Mouse (Mus musculus) cortical plate, adult 2 months (tissue): ENCODE results near the gene 1700013H16Rik. TPM values are rescaled to one million over a fixed set of nuclear protein-coding genes. Genes with fewer than 3 reads are reported as not detected.
"Not testable (repeated sequence)": the region's sequence is repeated elsewhere in the genome, so short reads cannot be mapped to it uniquely, and the experiment has no call there.

Experiments used
- H3K27ac ChIP-seq: fragments of 200-500 bp; 2 replicates; pipeline ENCODE4 v1.5.1; 2012; ENCODE audit warnings: low read length, control low read depth, inconsistent platforms; ENCODE audit not compliant: insufficient read depth
- H3K4me1 ChIP-seq: fragments of 200-500 bp; 2 replicates; pipeline ENCODE4 v1.6.1; 2011; ENCODE audit warnings: low read length; ENCODE audit not compliant: control insufficient read depth, insufficient read depth
- H3K4me3 ChIP-seq: fragments of 200-500 bp; 2 replicates; pipeline ENCODE4 v1.5.1; 2011; ENCODE audit warnings: mild to moderate bottlenecking, low read length, control low read depth; ENCODE audit not compliant: insufficient read depth
- CTCF ChIP-seq: fragments of 200-500 bp; IDR thresholded peaks from 2 replicates; pipeline ENCODE4 v1.5.1; 2011; ENCODE audit warnings: mild to moderate bottlenecking, control low read depth, low read length; ENCODE audit not compliant: insufficient read depth; ENCODE audit errors: extremely low read depth
- POLR2A ChIP-seq: fragments of 200-500 bp; IDR thresholded peaks from 2 replicates; pipeline ENCODE4 v1.6.1; 2011; ENCODE audit warnings: mild to moderate bottlenecking, low read length, control low read depth; ENCODE audit not compliant: insufficient read depth; ENCODE audit errors: extremely low read depth
- polyA plus RNA-seq: library from polyadenylated mRNA; depleted of rRNA; stranded (reverse); fragments of >200 nt; gene quantifications from 2 replicates; pipeline ENCODE4 v1.2.3, GENCODE M21; 2012; rRNA removed

The 1700013H16Rik gene
- not detected in 2 replicates for polyA plus RNA-seq

- no peak for TF ChIP-seq CTCF
- H3K27ac ChIP-seq, result no peak within 1 kb of the TSS
- no peaks in the 10 kb centered on the region for H3K4me1 ChIP-seq
- no peak within 1 kb of the TSS for H3K4me3 ChIP-seq
These were observed at the start of gene 1700013H16Rik for GRCm38 (mm10) chrX:53757736-53758135. TSS of gene 1700013H16Rik (minus strand) at chrX:53757831.

DNA sequence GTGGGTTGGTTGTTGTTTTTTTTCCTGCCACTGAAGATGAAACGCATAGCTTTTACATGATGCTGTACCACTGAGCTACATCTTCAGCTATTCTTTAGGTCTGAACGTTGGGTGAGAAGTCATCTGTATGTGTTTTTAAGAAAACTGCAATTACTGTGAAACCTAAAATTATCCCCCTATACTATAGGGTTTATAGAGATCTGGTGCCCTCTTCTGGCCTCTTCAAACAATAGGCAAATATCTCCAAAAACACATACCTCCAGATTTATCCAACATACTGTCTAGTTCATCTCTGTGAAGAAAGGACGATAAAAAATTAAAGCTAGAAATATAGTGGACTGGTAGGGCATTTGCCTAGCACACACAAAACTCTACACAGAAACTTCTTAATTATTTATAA is 41.4 kb upstream of the 1700013H16Rik start:
- no peak overlapping the region for H3K27ac ChIP-seq
- no peaks in the 10 kb centered on the region for H3K4me1 ChIP-seq
- TF ChIP-seq POLR2A (no peak), CTCF (no peak)
- no peak overlapping the region for H3K4me3 ChIP-seq

- H3K4me1 ChIP-seq, H3K27ac ChIP-seq, H3K4me3 ChIP-seq: not testable (repeated sequence)
These were observed 39.9 kb upstream of the 1700013H16Rik start, which contains the start of gene Xlr for GRCm38 (mm10) chrX:53797519-53797918. TSS of gene Xlr (minus strand) at chrX:53797706.

- Histone ChIP-seq H3K27ac (no peak within 1 kb of the TSS), H3K4me1 (no peaks in the 10 kb centered on the region), H3K4me3 (no peak within 1 kb of the TSS)
- TF ChIP-seq POLR2A, result no peak
- no peak for TF ChIP-seq CTCF
These were observed 18.6 kb upstream of the 1700013H16Rik start, which contains the start of gene Zfp36l3 for GRCm38 (mm10) chrX:53776276-53776675. TSS of gene Zfp36l3 (minus strand) at chrX:53776394.

GRCm38 (mm10) chrX:53752851-53753250 is 4.8 kb downstream of the 1700013H16Rik start:
- Histone ChIP-seq H3K4me1 (no peaks in the 10 kb centered on the region), H3K4me3 (no peak overlapping the region), H3K27ac (no peak overlapping the region)
- no peak for TF ChIP-seq POLR2A
- TF ChIP-seq CTCF, result no peak

- Histone ChIP-seq H3K4me3 (no peak overlapping the region), H3K4me1 (no peaks in the 10 kb centered on the region), H3K27ac (no peak overlapping the region)
- TF ChIP-seq POLR2A (no peak), CTCF (no peak)
These were observed 28.7 kb downstream of the 1700013H16Rik start for GRCm38 (mm10) chrX:53728967-53729366.

DNA sequence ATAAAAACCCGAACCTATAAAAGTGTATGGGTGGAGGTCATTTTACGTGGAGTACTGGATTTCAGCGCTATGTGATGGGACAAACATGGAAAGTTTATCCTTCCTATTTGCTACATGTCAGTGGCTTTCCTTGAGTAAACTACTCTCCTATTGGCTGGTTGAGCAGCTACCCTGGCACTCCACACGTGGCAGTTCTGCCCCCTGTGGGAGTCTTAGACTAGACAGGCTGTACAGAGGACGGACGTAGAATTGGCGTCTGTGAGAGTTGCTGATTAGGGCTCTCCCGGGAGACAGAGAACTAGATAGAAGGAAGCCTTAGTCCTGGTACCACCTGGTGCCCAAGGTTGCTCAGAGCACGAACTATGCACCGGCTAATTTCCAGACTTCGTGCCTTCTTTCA is 33.0 kb downstream of the 1700013H16Rik start, which contains the start of gene 4930502E18Rik:
4930502E18Rik (plus strand) TSS at position 231 of the 400 bp plus-strand sequence.
- no peak for TF ChIP-seq POLR2A
- TF ChIP-seq CTCF, result no peak
- no peak within 1 kb of the TSS for H3K4me3 ChIP-seq
- H3K4me1 ChIP-seq, result no peaks in the 10 kb centered on the region
- no peak within 1 kb of the TSS for H3K27ac ChIP-seq

DNA sequence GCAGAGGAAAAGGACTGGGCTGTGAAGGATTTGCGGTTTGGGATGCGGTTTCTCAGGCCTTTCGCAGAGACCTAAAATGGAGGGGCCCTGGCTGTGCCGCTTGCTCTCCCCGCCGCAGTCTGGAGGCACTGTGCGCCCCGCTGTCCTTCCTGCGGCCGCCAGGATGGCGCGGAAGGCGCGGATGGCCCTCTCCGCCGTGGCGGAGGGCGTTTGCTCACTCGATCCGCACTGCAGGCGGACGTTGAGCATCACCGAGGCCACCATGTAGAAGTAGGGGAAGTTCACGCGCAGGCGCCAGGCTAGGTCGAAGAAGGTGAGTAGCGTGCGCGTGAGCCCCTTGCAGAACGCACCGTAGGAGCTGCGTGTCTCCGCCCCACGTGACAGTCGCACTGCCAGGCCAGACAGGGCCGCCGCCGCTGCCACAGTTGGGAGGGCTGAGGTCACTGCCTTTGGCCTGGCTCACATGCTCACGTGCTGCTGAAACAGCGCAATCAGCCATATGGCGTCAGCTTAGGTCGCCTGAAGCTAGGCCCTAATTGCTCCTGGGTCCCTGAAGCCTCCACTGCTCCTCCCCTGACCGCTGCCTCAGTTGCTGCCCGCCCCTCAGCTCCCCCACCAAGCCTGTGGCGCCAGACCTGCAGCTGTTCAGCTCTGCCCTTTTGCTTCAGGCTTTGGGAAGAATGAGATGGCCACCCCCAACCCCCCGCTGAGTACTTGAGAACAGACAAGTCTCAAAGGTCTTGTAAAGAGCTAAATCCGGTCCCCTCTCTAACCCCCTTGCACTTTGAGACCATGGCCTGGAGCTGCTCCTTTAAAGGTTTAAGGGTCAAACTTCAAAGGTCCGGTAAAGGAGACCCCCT is 41.1 kb downstream of the 1700013H16Rik start:
- H3K4me1 ChIP-seq, result no peaks in the 10 kb centered on the region
- H3K4me3 ChIP-seq, result peak overlapping the region; percentile 57
- 0 out of 2 replicates have a peak, but pooled peaks have one; percentile 16 for TF ChIP-seq POLR2A
- TF ChIP-seq CTCF, result no peak
- peak overlapping the region; percentile 62; the same call in 1 of the 2 replicates for H3K27ac ChIP-seq

DNA sequence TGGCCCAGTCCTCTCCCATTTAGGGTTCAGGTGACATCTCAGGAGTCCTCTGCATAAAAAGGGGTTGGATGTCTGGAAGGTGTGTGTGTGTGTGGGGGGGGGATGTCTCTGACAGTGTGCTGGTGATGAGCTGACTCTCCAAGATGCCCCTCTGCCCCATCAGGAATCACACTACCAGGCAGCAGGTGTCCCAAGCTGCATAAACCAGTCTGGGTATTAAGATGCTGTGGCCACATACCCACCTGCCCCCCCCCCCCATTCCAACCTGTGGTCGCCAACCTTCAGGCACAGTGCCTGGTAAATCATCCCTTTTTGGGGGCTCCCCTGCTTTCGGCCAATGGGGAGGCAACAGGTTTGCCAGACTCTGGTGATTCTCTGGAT is 41.7 kb downstream of the 1700013H16Rik start:
- Histone ChIP-seq H3K4me3 (peak overlapping the region; percentile 57), H3K27ac (no peak overlapping the region), H3K4me1 (no peaks in the 10 kb centered on the region)
- no peak for TF ChIP-seq CTCF
- TF ChIP-seq POLR2A, result no peak

DNA sequence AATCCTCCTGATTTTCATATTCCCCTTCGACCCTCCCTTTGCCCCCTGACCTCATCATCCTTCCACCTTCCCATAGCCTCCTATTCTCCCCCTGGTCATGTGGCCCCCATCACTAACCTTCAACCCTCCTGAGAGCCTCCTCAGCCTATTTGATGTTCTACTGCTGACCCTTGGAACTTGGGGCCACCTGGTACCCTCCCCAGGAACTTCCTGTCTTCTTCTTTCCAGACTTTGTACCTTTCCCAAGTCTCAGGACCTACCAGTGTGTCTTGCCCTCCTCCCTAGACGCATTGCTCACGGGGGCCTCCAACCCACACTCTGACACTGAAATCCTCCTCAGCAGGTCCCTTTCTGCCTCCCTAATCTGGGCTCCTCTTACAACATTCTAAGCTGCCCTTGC is 55.0 kb downstream of the 1700013H16Rik start:
- TF ChIP-seq POLR2A (no peak), CTCF (no peak)
- Histone ChIP-seq H3K27ac (no peak overlapping the region), H3K4me1 (no peaks in the 10 kb centered on the region), H3K4me3 (no peak overlapping the region)
